ENCODE assay signal across 20 mouse cellular contexts in genomic region chr3:60046221-60046913, GRCm38 (mm10). TPM values are rescaled to one million over a fixed set of nuclear protein-coding genes. Genes with fewer than 3 reads are reported as not detected.
A peak's percentile ranks its signal among the peaks of the same experiment; 100 is the strongest.
DNase-seq lines count a peak whose midpoint lies in the region; ATAC-seq and TF ChIP-seq lines count a peak whose summit lies in the region.
"Had no signal": no experiment of that assay in that cellular context is flagged by ENCODE, and none has a peak within 500 bp of the region (broad histone marks: within the 10 kb centered on the region; RNA-seq: fewer than 3 reads in every experiment).

No protein-coding gene starts in this region.

- POLR2A ChIA-PET in Patski (lab: Charles Lee): interaction anchor here (0.9 kb wide), 1 partner anchor 9 kb away, joined by 3 read pairs; no protein-coding TSS in a partner anchor

- DNase-seq in kidney, adult 18-20 months: no peak
- DNase-seq in liver (no peak), Patski (ENCODE audit: low read depth, low spot score) (no peak)
- no peak for DNase-seq in embryonic facial prominence, embryonic 10.5 days (ENCODE audit: low spot score)
- DNase-seq: adrenal gland, adult 8-10 months; adrenal gland, postnatal 36 days; cerebellum, adult 2 months; cerebellum, postnatal 10 days; gastrocnemius, postnatal 36 days; heart, adult 11 months; heart, postnatal 36 days had no signal

- in situ Hi-C loops in Patski (cut with MboI; ENCODE audit: low pct_unique_long_range_greater_than_20kb): no loop called here

- H3K27me3 ChIP-seq in kidney, embryonic 16.5 days (ENCODE audit: insufficient read depth, low read length): no peaks in the 10 kb centered on the region
- no peaks in the 10 kb centered on the region for H3K27me3 ChIP-seq in liver, embryonic 16.5 days (ENCODE audit: control insufficient read depth, insufficient read depth, low read depth, low read length)
- peaks cover 5% of the 10 kb centered on the region for H3K27me3 ChIP-seq in Patski
- no peaks in the 10 kb centered on the region for H3K27me3 ChIP-seq in intestine, embryonic 15.5 days (replicated peaks)
- no peaks in the 10 kb centered on the region for H3K27me3 ChIP-seq in embryonic facial prominence, embryonic 10.5 days (replicated peaks; ENCODE audit: low read depth, poor library complexity, severe bottlenecking)
- H3K27me3 ChIP-seq: embryonic facial prominence, embryonic 12.5 days; forebrain, embryonic 15.5 days; heart, embryonic 13.5 days had no signal

- H3K9ac ChIP-seq in kidney, embryonic 16.5 days (replicated peaks; ENCODE audit: low read length): no peak overlapping the region
- H3K9ac ChIP-seq in liver, embryonic 16.5 days (ENCODE audit: low read depth, low read length): no peak overlapping the region
- no peak overlapping the region for H3K9ac ChIP-seq in intestine, embryonic 15.5 days
- H3K9ac ChIP-seq: embryonic facial prominence, embryonic 12.5 days; forebrain, embryonic 15.5 days; heart, embryonic 13.5 days had no signal

- no peaks in the 10 kb centered on the region for H3K4me1 ChIP-seq in kidney, embryonic 16.5 days (ENCODE audit: insufficient read depth, low read length)
- H3K4me1 ChIP-seq in liver, embryonic 16.5 days (ENCODE audit: control insufficient read depth, low read depth, low read length): no peaks in the 10 kb centered on the region
- no peaks in the 10 kb centered on the region for H3K4me1 ChIP-seq in intestine, embryonic 15.5 days (replicated peaks)
- no peaks in the 10 kb centered on the region for H3K4me1 ChIP-seq in embryonic facial prominence, embryonic 10.5 days
- H3K4me1 ChIP-seq: embryonic facial prominence, embryonic 12.5 days; forebrain, embryonic 15.5 days; heart, embryonic 13.5 days had no signal

- H3K4me2 ChIP-seq in kidney, embryonic 16.5 days (replicated peaks; ENCODE audit: low read depth, low read length): no peak overlapping the region
- H3K4me2 ChIP-seq in liver, embryonic 16.5 days (ENCODE audit: low read depth, low read length): peak overlapping the region; percentile 3; the same call in 1 of the 2 replicates
- no peak overlapping the region for H3K4me2 ChIP-seq in intestine, embryonic 15.5 days (replicated peaks)
- H3K4me2 ChIP-seq: embryonic facial prominence, embryonic 12.5 days; forebrain, embryonic 15.5 days; heart, embryonic 13.5 days had no signal

- H3K27ac ChIP-seq in kidney, embryonic 16.5 days (ENCODE audit: low read length): no peak overlapping the region
- H3K27ac ChIP-seq in liver, embryonic 16.5 days (ENCODE audit: low read length): no peak overlapping the region
- no peak overlapping the region for H3K27ac ChIP-seq in intestine, embryonic 15.5 days
- no peak overlapping the region for H3K27ac ChIP-seq in embryonic facial prominence, embryonic 10.5 days (replicated peaks)
- H3K27ac ChIP-seq: embryonic facial prominence, embryonic 12.5 days; forebrain, embryonic 15.5 days; heart, embryonic 13.5 days had no signal

- no peaks in the 10 kb centered on the region for H3K9me3 ChIP-seq in kidney, embryonic 16.5 days (ENCODE audit: low read length)
- H3K9me3 ChIP-seq in liver, embryonic 16.5 days (replicated peaks; ENCODE audit: control insufficient read depth, low read length): no peaks in the 10 kb centered on the region
- H3K9me3 ChIP-seq in intestine, embryonic 15.5 days: no peaks in the 10 kb centered on the region
- no peaks in the 10 kb centered on the region for H3K9me3 ChIP-seq in embryonic facial prominence, embryonic 10.5 days
- H3K9me3 ChIP-seq: embryonic facial prominence, embryonic 12.5 days; forebrain, embryonic 15.5 days; heart, embryonic 13.5 days had no signal

- CTCF ChIA-PET in Patski (lab: Charles Lee): interaction anchor here (1.7 kb wide), 1 partner anchor 11 kb away, joined by 8 read pairs; no protein-coding TSS in a partner anchor

- 63% methylated on average over 3 of the region's 3 CpGs for WGBS in kidney, embryonic 16.5 days
- WGBS in liver, embryonic 16.5 days (ENCODE audit: insufficient replicate concordance): 53% methylated on average over 3 of the region's 3 CpGs
- WGBS in intestine, embryonic 15.5 days: 60% methylated on average over 3 of the region's 3 CpGs
- 83% methylated on average over 3 of the region's 3 CpGs for WGBS in embryonic facial prominence, embryonic 10.5 days

- no peak for TF ChIP-seq CTCF in Patski (IDR thresholded peaks at IDR 0.05)

- ATAC-seq in kidney, embryonic 16.5 days (ENCODE audit: low FRiP score, low TSS enrichment): peak; percentile 74; the same call in 1 of the 2 replicates
- ATAC-seq in liver, embryonic 16.5 days (ENCODE audit: low read depth): no peak; the same call in 1 of the 2 replicates
- peak; percentile 54 for ATAC-seq in Patski
- peak; percentile 74; the same call in 1 of the 2 replicates for ATAC-seq in intestine, embryonic 15.5 days
- ATAC-seq: forebrain, embryonic 15.5 days had no signal

- no peaks in the 10 kb centered on the region for H3K36me3 ChIP-seq in kidney, embryonic 16.5 days (ENCODE audit: insufficient read depth, low read length)
- no peaks in the 10 kb centered on the region for H3K36me3 ChIP-seq in liver, embryonic 16.5 days (ENCODE audit: control insufficient read depth, insufficient read depth)
- H3K36me3 ChIP-seq in intestine, embryonic 15.5 days: no peaks in the 10 kb centered on the region
- no peaks in the 10 kb centered on the region for H3K36me3 ChIP-seq in embryonic facial prominence, embryonic 10.5 days (replicated peaks)
- H3K36me3 ChIP-seq: embryonic facial prominence, embryonic 12.5 days; forebrain, embryonic 15.5 days; heart, embryonic 13.5 days had no signal

- H3K4me3 ChIP-seq in kidney, embryonic 16.5 days (ENCODE audit: low read length): no peak overlapping the region
- no peak overlapping the region; the same call in 1 of the 2 replicates for H3K4me3 ChIP-seq in liver, embryonic 16.5 days (ENCODE audit: low read depth, low read length)
- no peak overlapping the region for H3K4me3 ChIP-seq in intestine, embryonic 15.5 days (replicated peaks)
- no peak overlapping the region for H3K4me3 ChIP-seq in embryonic facial prominence, embryonic 10.5 days
- H3K4me3 ChIP-seq: embryonic facial prominence, embryonic 12.5 days; forebrain, embryonic 15.5 days; heart, embryonic 13.5 days had no signal

RNA-seq across cellular contexts. Expression of gene Aadac, which starts 20.9 kb away (rescaled TPM):
- 35.8 and 39.8 TPM in 2 replicates for polyA plus RNA-seq in kidney, embryonic 16.5 days (2015; fragmentation: Nextera tagmentation; extraction: Ambion mirVana)
- polyA plus RNA-seq in liver, embryonic 16.5 days (2015; fragmentation: Nextera tagmentation; extraction: Ambion mirVana): 393 and 415 TPM in 2 replicates
- not detected for polyA plus RNA-seq in Patski (2021)
- polyA plus RNA-seq in intestine, embryonic 15.5 days (2015; fragmentation: Nextera tagmentation; extraction: Ambion mirVana): 152 and 158 TPM in 2 replicates
- polyA plus RNA-seq in embryonic facial prominence, embryonic 10.5 days (2016; fragmentation: Nextera tagmentation; extraction: Ambion mirVana): not detected in 2 replicates
- polyA plus RNA-seq: cerebellum, adult 2 months; forebrain, embryonic 11.5 days; forebrain, embryonic 15.5 days; hindbrain, embryonic 11.5 days had no signal

RNA-seq across cellular contexts. Expression of gene Sucnr1, which starts 35.3 kb away (rescaled TPM):
- 6.5 and 6.7 TPM in 2 replicates for polyA plus RNA-seq in kidney, embryonic 16.5 days (2015; fragmentation: Nextera tagmentation; extraction: Ambion mirVana)
- polyA plus RNA-seq in liver, embryonic 16.5 days (2015; fragmentation: Nextera tagmentation; extraction: Ambion mirVana): 0.05 TPM in 1 of 2 replicates, not detected in the other
- polyA plus RNA-seq in Patski (2021): not detected
- polyA plus RNA-seq in intestine, embryonic 15.5 days (2015; fragmentation: Nextera tagmentation; extraction: Ambion mirVana): 0.58 and 0.64 TPM in 2 replicates
- polyA plus RNA-seq in embryonic facial prominence, embryonic 10.5 days (2016; fragmentation: Nextera tagmentation; extraction: Ambion mirVana): not detected in 2 replicates
- polyA plus RNA-seq: embryonic facial prominence, embryonic 12.5 days; forebrain, embryonic 11.5 days; forebrain, embryonic 15.5 days; heart, embryonic 13.5 days; heart, postnatal 0 days had no signal

RNA-seq across cellular contexts. Expression of gene Aadacl2, which starts 39.8 kb away (rescaled TPM):
- polyA plus RNA-seq in kidney, embryonic 16.5 days (2015; fragmentation: Nextera tagmentation; extraction: Ambion mirVana): not detected in 2 replicates
- polyA plus RNA-seq in liver, embryonic 16.5 days (2015; fragmentation: Nextera tagmentation; extraction: Ambion mirVana): not detected in 2 replicates
- polyA plus RNA-seq in Patski (2021): not detected
- not detected in 2 replicates for polyA plus RNA-seq in intestine, embryonic 15.5 days (2015; fragmentation: Nextera tagmentation; extraction: Ambion mirVana)
- polyA plus RNA-seq in embryonic facial prominence, embryonic 10.5 days (2016; fragmentation: Nextera tagmentation; extraction: Ambion mirVana): not detected in 2 replicates
- polyA plus RNA-seq: cerebellum, adult 2 months; embryonic facial prominence, embryonic 12.5 days; forebrain, embryonic 11.5 days; forebrain, embryonic 15.5 days; heart, embryonic 13.5 days; heart, postnatal 0 days; hindbrain, embryonic 11.5 days had no signal

Comparison
In these comparisons a context has a peak if more than half of its experiments do, and no peak if none do; other contexts are left out.
1. RNA of gene Aadac, which starts 20.9 kb away (polyA plus RNA-seq): 393 to 415 TPM in liver, embryonic 16.5 days, 152 to 158 TPM in intestine, embryonic 15.5 days and 35.8 to 39.8 TPM in kidney, embryonic 16.5 days; not detected in Patski (single experiment) and not detected in embryonic facial prominence, embryonic 10.5 days; every median in the first group is over 10 times any median in the second.